Mouse (Mus musculus) embryonic facial prominence, embryonic 10.5 days (tissue): ENCODE results near the gene Mrpl58. TPM values are rescaled to one million over a fixed set of nuclear protein-coding genes. Genes with fewer than 3 reads are reported as not detected.

Experiments
- DNase-seq: peaks from one replicate; pipeline ENCODE4 v3.0.0-alpha.2; 2017; ENCODE audit warnings: low spot score
- H3K27ac ChIP-seq: fragments of 300-500 bp; sonication (generic); replicated peaks from 2 replicates; pipeline ENCODE4 v1.5.1; 2016; ENCODE audit warnings: mild to moderate bottlenecking
- H3K27me3 ChIP-seq: fragments of 300-500 bp; sonication (generic); replicated peaks from 2 replicates; pipeline ENCODE4 v1.6.1; 2016; ENCODE audit warnings: low read depth, mild to moderate bottlenecking; ENCODE audit not compliant: poor library complexity, severe bottlenecking
- H3K36me3 ChIP-seq: fragments of 300-500 bp; sonication (generic); replicated peaks from 2 replicates; pipeline ENCODE4 v1.6.1; 2016; ENCODE audit warnings: mild to moderate bottlenecking, moderate library complexity
- H3K4me1 ChIP-seq: fragments of 300-500 bp; sonication (generic); 2 replicates; pipeline ENCODE4 v1.6.1; 2016
- H3K4me3 ChIP-seq: fragments of 300-500 bp; sonication (generic); 2 replicates; pipeline ENCODE4 v1.5.1; 2016; ENCODE audit warnings: mild to moderate bottlenecking, moderate library complexity
- H3K9me3 ChIP-seq: fragments of 300-500 bp; sonication (generic); 2 replicates; pipeline ENCODE4 v1.6.1; 2016; ENCODE audit warnings: mild to moderate bottlenecking
- WGBS: fragments of 180-500 bp; shearing (Covaris S2); methylation state at CpG from one replicate; pipeline ENCODE4 v1.1.7; 2016; 5-methylcytosine and 5-hydroxymethylcytosine counted together
- polyA plus RNA-seq: library from polyadenylated mRNA; unstranded; fragments of >200 nt; fragmentation: Nextera tagmentation; extraction: Ambion mirVana; gene quantifications from 2 replicates; pipeline ENCODE4 v1.2.1, GENCODE M21; 2016

The Mrpl58 gene
- polyA plus RNA-seq, 1 experiment from 2014 or later: 228 TPM

DNA sequence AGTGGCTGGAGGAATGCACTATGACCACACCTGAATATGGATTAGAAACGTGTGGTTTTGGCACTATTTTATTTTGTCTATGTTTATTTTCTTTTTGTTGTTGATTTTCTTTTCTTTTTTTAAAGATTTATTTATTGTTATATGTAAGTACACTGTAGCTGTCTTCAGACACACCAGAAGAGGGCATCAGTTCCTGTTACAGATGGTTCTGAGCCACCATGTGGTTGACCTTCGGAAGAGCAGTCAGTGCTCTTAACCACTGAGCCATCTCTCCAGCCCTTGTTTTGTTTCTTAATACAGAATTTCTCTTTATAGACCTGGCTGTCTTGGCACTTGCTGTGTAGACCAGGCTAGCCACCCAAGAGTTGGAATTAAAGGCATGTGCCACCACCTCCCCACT, 30.8 kb upstream of the Mrpl58 start:
- no peak overlapping the region for H3K4me3 ChIP-seq
- peaks cover 12% of the 10 kb centered on the region for H3K4me1 ChIP-seq
- H3K27me3 ChIP-seq: peaks cover 96% of the 10 kb centered on the region
- no peaks in the 10 kb centered on the region for H3K36me3 ChIP-seq
- DNase-seq: no peak
- no peak overlapping the region for H3K27ac ChIP-seq
- H3K9me3 ChIP-seq: no peaks in the 10 kb centered on the region
- WGBS: 51% methylated on average over 2 of the region's 2 CpGs

DNA sequence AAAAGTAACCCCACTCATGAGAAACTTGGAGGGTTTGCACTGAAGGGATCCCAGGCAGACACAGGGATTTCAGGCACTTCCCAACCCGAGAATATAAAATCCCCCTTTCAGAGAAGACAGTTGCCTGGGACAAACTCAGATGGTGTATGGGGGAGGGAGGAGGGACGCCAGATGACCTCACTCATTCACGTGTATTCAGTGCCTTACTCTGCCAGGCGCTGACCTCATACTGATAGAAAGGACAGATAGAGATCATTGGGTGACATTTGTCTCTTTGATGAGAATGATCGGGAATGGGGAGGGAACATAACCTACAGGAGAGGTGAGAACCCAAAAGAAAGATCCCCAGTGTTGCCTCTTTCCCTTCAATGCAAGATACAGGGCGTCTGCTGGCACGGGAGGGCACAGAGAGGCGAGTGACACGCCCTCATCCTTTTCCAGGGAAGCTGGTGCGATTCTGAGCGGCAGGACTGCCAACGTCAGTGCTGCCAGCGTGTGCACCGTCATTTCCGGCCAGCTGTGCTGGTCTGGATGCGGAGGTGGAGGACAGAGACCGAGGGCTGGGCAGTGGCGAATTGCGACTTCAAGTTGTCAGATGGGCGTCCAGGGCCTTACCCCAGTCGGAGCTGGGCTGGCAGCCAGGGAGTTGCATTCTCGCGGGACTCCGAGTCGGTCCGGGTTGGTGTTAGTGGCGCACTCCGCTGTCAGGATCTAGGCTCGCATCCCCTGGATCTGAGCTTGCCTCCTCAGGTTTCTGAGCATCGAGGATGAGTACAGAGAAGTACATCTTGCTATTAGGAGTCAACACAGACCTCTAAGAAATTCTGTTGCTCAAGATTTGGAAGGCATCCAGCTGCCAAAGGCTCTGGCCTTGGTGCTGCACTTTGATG, 29.5 kb upstream of the Mrpl58 start:
- Histone ChIP-seq H3K4me3 (peak overlapping the region; percentile 59), H3K9me3 (0 out of 2 replicates have a peak, but pooled peaks cover 2% of the 10 kb centered on the region), H3K27me3 (peaks cover 83% of the 10 kb centered on the region), H3K4me1 (peaks cover 11% of the 10 kb centered on the region), H3K27ac (peak overlapping the region; percentile 14; the same call in 1 of the 2 replicates), H3K36me3 (no peaks in the 10 kb centered on the region)
- WGBS: 2% methylated on average over 30 of the region's 30 CpGs
- peak; percentile 54 for DNase-seq

DNA sequence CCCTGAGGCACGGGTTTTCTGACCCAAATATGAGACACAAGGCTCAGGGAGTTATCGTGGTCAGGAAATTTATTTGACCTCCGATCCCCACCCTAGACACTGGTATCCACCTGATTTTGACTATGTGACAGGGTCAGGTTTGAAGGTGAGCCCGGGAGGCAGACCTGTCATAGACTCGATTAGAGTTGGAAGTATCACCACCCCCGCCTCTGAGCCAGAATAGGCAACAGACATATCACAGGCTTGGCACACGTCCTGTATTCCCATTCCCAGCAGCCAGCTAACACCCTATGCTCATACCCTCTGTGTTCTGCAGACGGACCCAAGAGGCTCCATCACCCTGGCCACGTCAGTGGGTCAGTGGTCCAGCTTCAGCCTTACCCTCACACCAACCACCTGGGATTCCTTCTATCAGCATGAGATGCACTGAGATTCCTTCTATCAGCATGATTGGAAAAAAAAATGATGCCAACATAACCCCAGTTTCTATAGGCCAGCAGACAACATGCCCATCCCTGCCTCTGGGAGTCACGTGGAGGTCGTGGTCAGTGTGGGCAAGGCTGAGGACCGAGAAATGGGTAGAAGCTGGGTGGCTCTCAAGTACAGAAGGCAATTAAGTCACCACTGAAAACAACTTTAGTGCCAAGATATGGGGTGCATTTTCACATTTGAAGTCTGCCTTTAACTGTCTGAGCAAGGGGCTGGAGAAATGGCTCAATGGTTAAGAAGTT, 28.7 kb upstream of the Mrpl58 start:
- Histone ChIP-seq H3K27me3 (peaks cover 75% of the 10 kb centered on the region), H3K36me3 (no peaks in the 10 kb centered on the region), H3K27ac (no peak overlapping the region), H3K9me3 (0 out of 2 replicates have a peak, but pooled peaks cover 2% of the 10 kb centered on the region), H3K4me1 (peaks cover 11% of the 10 kb centered on the region), H3K4me3 (peak overlapping the region; percentile 59)
- 64% methylated on average over 12 of the region's 12 CpGs for WGBS
- no peak for DNase-seq

DNA sequence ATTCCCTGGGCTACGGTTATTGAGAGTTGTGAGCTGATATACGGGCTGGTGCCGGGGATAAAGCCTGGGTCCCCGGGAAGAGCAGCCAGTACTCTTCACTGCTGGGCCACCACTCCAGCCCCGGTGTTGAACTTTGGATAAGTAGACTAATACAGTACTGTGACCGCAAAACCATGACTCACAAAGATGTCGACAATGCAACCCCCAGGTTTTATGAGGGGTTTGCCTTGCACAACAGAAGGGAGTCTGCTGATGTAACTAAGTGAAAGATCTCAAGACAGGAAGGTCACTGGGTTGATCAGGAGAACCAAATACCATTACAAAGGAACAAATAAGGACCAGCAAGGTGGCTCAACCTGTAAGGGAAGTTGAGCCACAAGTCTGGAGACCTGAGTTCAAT, 26.8 kb upstream of the Mrpl58 start:
- 73% methylated on average over 7 of the region's 7 CpGs for WGBS
- Histone ChIP-seq H3K27me3 (peaks cover 57% of the 10 kb centered on the region), H3K4me1 (peaks cover 20% of the 10 kb centered on the region), H3K4me3 (no peak overlapping the region), H3K36me3 (no peaks in the 10 kb centered on the region), H3K9me3 (0 out of 2 replicates have a peak, but pooled peaks cover 2% of the 10 kb centered on the region), H3K27ac (no peak overlapping the region)
- DNase-seq: no peak

DNA sequence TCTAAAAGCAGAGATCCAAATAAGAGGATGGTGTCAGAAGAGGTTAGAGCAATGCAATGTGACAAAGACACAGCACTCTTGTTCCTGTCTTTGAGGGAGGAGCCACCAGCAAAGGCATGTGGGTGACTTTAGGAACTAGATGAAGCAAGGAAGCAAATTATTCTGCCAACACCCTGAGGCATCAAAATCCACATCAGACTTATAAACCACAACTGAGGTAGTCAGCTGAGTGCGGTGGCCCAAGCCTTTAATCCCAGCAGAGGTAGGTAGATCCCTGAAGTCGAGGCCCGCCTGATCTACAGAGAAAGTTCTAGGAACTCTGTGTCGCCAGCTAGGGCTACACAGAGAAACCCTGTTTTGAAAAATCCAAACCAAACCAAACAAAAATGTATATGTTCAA, 26.3 kb upstream of the Mrpl58 start:
- H3K36me3 ChIP-seq: no peaks in the 10 kb centered on the region
- peaks cover 23% of the 10 kb centered on the region for H3K4me1 ChIP-seq
- no peak overlapping the region for H3K4me3 ChIP-seq
- 90% methylated on average over 4 of the region's 4 CpGs for WGBS
- no peak for DNase-seq
- no peak overlapping the region for H3K27ac ChIP-seq
- H3K9me3 ChIP-seq: 0 out of 2 replicates have a peak, but pooled peaks cover 2% of the 10 kb centered on the region
- H3K27me3 ChIP-seq: peaks cover 51% of the 10 kb centered on the region

DNA sequence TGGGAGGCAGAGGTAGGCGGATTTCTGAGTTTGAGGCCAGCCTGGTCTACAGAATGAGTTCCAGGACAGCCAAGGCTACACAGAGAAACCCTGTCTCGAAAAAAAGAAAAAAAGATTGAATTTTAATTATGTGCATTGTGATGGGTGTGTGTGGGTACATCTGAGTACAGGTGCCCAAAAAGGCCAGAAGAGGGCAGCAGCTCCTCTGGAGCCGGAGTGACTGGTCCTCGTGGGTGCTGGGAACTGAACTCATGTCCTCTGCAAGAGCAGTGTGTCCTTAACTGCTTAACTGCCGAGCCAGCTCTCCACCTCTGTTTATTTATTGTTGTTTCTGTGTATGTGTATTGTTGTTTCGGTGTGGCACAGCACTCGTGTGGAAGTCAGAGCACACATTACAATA, 25.7 kb upstream of the Mrpl58 start:
- no peak overlapping the region for H3K27ac ChIP-seq
- no peaks in the 10 kb centered on the region for H3K36me3 ChIP-seq
- no peak overlapping the region for H3K4me3 ChIP-seq
- peaks cover 29% of the 10 kb centered on the region for H3K4me1 ChIP-seq
- H3K9me3 ChIP-seq: 0 out of 2 replicates have a peak, but pooled peaks cover 2% of the 10 kb centered on the region
- peaks cover 46% of the 10 kb centered on the region for H3K27me3 ChIP-seq
- DNase-seq: no peak
- WGBS: 78% methylated on average over 7 of the region's 7 CpGs

DNA sequence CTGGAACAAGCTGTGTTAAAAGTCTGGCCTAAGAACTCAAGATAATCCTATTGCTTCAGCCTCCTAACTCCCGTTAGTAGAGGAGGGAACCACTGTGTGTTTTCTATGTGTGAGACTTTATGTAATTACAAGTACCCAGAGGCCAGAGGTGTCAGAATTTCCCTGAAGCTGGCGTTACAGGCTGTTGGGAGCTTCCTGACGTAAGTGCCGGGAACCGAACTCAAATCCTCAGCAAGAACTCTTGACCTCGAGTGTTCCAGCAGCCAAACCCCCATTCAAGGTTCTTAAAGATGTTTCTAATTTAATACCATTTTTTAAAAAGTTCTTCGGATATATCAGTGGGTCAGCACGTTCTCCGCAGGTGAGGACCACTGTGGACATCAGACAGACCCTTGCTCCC, 22.3 kb upstream of the Mrpl58 start:
- Histone ChIP-seq H3K4me1 (peaks cover 51% of the 10 kb centered on the region), H3K9me3 (0 out of 2 replicates have a peak, but pooled peaks cover 2% of the 10 kb centered on the region), H3K36me3 (peaks cover under 1% of the 10 kb centered on the region; the same call in 1 of the 2 replicates), H3K27me3 (peaks cover 28% of the 10 kb centered on the region), H3K27ac (peak overlapping the region; percentile 97; the same call in 1 of the 2 replicates), H3K4me3 (peak overlapping the region; percentile 92)
- no peak for DNase-seq
- WGBS: 9% methylated on average over 9 of the region's 9 CpGs

DNA sequence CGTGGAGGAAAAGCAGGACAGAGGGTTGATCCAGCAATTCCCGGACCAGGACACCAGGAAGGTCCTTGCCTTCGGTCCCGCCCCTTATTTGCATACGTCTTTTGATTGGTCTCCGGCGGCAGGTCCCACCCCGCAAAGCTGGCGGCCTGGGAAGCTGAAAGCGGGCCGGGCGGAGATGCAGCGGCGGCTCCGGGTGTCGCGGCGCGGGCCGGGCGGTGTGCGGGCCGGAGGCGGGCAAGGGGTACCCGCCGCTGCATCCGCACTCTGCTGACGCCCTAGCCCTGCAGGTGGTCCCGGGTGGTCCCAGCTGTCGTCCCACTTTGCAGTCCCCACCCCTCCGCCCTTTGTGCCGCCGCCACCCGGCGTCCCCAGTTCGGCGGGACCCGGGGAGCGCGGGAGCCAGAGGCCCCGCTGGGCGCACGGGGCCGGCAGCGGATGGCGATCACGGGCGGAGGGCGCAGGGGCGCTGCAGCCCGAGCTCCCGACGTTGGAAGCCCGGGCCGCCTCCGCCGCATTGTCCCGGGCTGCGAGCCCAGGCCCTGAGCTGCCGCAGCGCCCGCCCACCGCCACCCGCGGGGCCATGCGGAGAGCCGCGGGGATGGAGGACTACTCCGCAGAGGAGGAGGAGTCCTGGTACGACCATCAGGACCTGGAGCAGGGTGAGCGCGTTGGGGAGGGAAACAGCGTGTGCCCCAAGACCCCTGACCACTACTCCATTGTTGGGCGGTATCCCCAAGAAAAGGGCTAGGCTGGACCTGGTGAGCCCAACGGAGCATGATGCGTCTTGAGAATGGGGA, 21.6 kb upstream of the Mrpl58 start, which contains the start of gene Cdr2l:
Gene Cdr2l, plus strand, starts transcription at position 174 of the 797 bp plus-strand sequence.
- 0 out of 2 replicates have a peak, but pooled peaks cover 2% of the 10 kb centered on the region for H3K9me3 ChIP-seq
- H3K36me3 ChIP-seq: peaks cover 6% of the 10 kb centered on the region; the same call in 1 of the 2 replicates
- H3K27me3 ChIP-seq: peaks cover 21% of the 10 kb centered on the region
- peak within 1 kb of the TSS; percentile 92 for H3K4me3 ChIP-seq
- H3K4me1 ChIP-seq: peaks cover 51% of the 10 kb centered on the region
- WGBS: under 1% methylated on average over 76 of the region's 76 CpGs
- peak within 1 kb of the TSS; percentile 97 for H3K27ac ChIP-seq
- peak; percentile 94 for DNase-seq

DNA sequence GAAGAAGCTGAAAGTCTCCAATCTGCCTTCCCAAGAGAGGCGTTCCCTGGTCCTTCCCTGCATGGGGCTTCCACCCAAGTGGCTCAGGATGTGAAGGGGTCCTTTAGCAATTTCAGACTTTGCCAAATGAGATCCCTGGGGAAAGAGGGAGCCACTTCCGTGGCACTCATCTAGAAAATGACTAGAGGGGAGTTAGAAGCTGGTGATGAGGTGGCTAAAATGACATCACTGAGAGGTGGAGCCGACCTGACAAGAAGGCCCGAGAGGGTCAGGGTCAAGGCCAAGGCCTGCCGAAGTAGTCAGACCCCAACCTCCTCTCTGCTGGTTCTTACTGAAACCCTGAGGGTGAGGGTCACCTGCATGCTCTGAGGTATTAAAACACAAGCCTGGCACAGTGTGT, 20.7 kb upstream of the Mrpl58 start:
- DNase-seq: no peak
- peak overlapping the region; percentile 97; the same call in 1 of the 2 replicates for H3K27ac ChIP-seq
- 0 out of 2 replicates have a peak, but pooled peaks cover 1% of the 10 kb centered on the region for H3K9me3 ChIP-seq
- peaks cover 51% of the 10 kb centered on the region for H3K4me1 ChIP-seq
- peaks cover 17% of the 10 kb centered on the region for H3K27me3 ChIP-seq
- peak overlapping the region; percentile 92 for H3K4me3 ChIP-seq
- 16% methylated on average over 5 of the region's 5 CpGs for WGBS
- H3K36me3 ChIP-seq: peaks cover 6% of the 10 kb centered on the region

DNA sequence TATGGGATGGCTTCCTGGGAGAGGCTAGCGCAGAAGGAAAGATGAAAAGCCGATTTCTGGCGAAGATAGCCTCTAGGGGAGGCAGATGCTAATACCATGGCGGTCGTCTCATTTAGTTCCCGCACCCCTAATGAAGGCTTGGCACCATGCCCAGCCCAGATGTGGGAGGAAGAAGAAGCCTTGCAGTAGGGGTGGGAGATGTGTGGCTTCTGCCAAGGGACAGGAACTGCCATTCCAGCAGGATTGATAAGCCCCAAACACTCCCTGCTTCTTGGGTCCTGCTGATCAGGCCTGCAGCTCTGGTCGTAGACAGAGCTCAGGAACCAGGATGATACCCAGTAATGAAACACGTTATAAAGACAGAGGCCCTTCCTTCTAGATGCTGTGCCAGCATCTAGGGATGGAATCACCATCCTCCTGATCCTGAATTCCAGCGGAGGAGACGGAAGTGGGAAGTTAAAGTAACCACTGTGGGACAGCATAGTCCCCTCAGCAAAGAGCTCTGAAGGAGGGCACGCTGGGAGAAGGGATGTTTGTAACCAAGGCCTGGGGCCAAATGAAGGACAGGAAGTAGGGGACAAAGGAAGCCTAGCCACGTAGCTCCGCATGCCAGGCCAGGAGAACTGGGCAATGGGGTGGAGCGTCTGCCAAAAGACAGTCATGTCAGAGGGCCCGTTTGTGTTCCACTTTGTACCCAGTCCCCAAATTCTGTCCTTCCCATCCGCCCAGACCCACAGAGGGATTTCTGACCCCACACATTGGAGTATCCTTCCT, 19.7 kb upstream of the Mrpl58 start:
- peak overlapping the region; percentile 61; the same call in 1 of the 2 replicates for H3K27ac ChIP-seq
- no peaks in the 10 kb centered on the region for H3K9me3 ChIP-seq
- no peak for DNase-seq
- peaks cover 12% of the 10 kb centered on the region for H3K36me3 ChIP-seq
- WGBS: 53% methylated on average over 16 of the region's 16 CpGs
- peak overlapping the region; percentile 92 for H3K4me3 ChIP-seq
- H3K4me1 ChIP-seq: peaks cover 51% of the 10 kb centered on the region
- H3K27me3 ChIP-seq: peaks cover 17% of the 10 kb centered on the region

DNA sequence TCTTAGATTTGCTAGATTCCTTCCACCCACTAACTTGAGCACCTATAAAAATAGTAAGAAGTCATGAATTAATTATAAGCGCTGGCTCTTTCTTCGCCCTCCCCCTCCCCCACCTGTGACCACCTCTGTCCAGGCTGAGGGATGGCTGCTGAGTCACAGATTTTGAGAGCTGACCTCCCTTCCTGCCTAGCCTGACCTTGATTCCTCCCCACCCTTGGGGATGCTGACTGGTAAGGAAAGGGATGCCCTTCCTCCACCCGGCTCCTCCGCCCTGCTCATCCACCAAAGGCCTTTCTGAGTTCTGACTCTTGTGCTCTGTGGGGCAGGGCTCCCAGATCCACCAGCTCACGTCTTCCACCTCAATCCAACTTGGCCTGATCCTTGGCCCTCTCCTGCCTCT, 19.0 kb upstream of the Mrpl58 start:
- H3K27me3 ChIP-seq: peaks cover 17% of the 10 kb centered on the region
- H3K4me3 ChIP-seq: peak overlapping the region; percentile 92

More for the DNA sequence above, 19.0 kb upstream of the Mrpl58 start:
- Histone ChIP-seq H3K4me1 (peaks cover 51% of the 10 kb centered on the region), H3K27ac (peak overlapping the region; percentile 61), H3K36me3 (peaks cover 15% of the 10 kb centered on the region), H3K9me3 (no peaks in the 10 kb centered on the region)
- 48% methylated on average over 5 of the region's 5 CpGs for WGBS
- DNase-seq: peak; percentile 38
